Mouse (Mus musculus) lung, embryonic 14.5 days (tissue): ENCODE results near the gene Asap2. TPM values are rescaled to one million over a fixed set of nuclear protein-coding genes. Genes with fewer than 3 reads are reported as not detected.

Experiments
- ATAC-seq: fragments of 200-750 bp; cut with Nextera tagmentation; 2 replicates; pipeline ENCODE4 v1.8.0; 2017; ENCODE audit warnings: mild to moderate bottlenecking, moderate TSS enrichment, moderate library complexity; ENCODE audit not compliant: insufficient read depth
- DNase-seq: peaks from one replicate; pipeline ENCODE4 v3.0.0-alpha.2; 2015
- H3K27ac ChIP-seq: fragments of 300-500 bp; sonication (generic); 2 replicates; pipeline ENCODE4 v1.5.1; 2014; ENCODE audit warnings: low read depth, mild to moderate bottlenecking, moderate library complexity
- H3K27me3 ChIP-seq: fragments of 300-500 bp; sonication (generic); 2 replicates; pipeline ENCODE4 v1.6.1; 2014; ENCODE audit warnings: low read length, control low read depth; ENCODE audit not compliant: insufficient read depth
- H3K36me3 ChIP-seq: fragments of 300-500 bp; sonication (generic); 2 replicates; pipeline ENCODE4 v1.6.1; 2014; ENCODE audit warnings: control low read depth; ENCODE audit not compliant: insufficient read depth
- H3K4me1 ChIP-seq: fragments of 300-500 bp; sonication (generic); 2 replicates; pipeline ENCODE4 v1.6.1; 2014; ENCODE audit warnings: antibody characterized with exemption, control low read depth; ENCODE audit not compliant: insufficient read depth
- H3K4me2 ChIP-seq: fragments of 300-500 bp; sonication (generic); 2 replicates; pipeline ENCODE4 v1.6.1; 2014; ENCODE audit warnings: mild to moderate bottlenecking
- H3K4me3 ChIP-seq: fragments of 300-500 bp; sonication (generic); 2 replicates; pipeline ENCODE4 v1.5.1; 2014; ENCODE audit warnings: low read depth, low read length
- H3K9ac ChIP-seq: fragments of 300-500 bp; sonication (generic); 2 replicates; pipeline ENCODE4 v1.6.1; 2014
- H3K9me3 ChIP-seq: fragments of 300-500 bp; sonication (generic); 2 replicates; pipeline ENCODE4 v1.6.1; 2016; ENCODE audit warnings: low read depth, low read length, control low read depth
- CTCF ChIP-seq: IDR thresholded peaks from 2 replicates; pipeline ENCODE4 v1.5.1; 2016; ENCODE audit warnings: antibody characterized with exemption, low read depth
- WGBS: fragments of 180-500 bp; shearing (Covaris S2); extraction: QIAGEN DNeasy Blood & Tissue Kit; methylation state at CpG from one replicate; pipeline ENCODE4 v1.1.7; 2014; 5-methylcytosine and 5-hydroxymethylcytosine counted together
- polyA plus RNA-seq: library from polyadenylated mRNA; unstranded; fragments of >200 nt; fragmentation: Nextera tagmentation; extraction: Ambion mirVana; gene quantifications from 2 replicates; pipeline ENCODE4 v1.2.1, GENCODE M21; 2014

The Asap2 gene
- polyA plus RNA-seq, 1 experiment from 2014 or later = 13.8 TPM

DNA sequence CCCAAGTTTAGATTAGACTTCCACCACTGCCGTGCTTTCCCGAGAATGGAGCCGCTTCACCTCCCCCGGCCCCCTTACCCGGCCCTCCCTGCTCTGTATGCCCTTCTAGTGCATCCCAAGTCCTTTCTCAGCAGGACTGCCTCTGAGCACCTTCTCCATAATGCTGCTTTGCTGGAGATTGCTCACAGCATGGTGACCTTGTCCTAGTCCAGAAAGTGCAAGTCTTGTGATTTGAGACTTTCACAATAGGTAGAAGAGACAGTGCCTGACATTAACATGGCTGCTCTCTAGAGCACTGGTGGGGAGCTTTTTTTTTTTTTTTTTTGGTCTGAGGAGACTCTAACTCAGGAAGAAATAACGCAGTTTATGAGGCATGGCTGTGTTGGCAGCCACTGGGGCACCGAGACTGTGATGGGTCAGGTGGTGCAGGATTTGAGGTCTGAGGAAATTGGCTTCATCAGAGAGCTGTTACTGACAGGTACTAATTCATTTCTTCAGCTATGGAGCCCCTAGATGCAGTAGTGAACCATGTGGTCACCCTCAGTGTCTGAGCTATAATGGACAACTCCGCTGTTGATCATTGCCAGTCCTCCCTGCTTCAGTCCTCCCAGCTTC, 224.4 kb downstream of the Asap2 start:
- Histone ChIP-seq H3K36me3 (peaks cover 19% of the 10 kb centered on the region; the same call in 1 of the 2 replicates), H3K27ac (no peak overlapping the region), H3K4me2 (no peak overlapping the region), H3K9me3 (no peaks in the 10 kb centered on the region), H3K27me3 (no peaks in the 10 kb centered on the region), H3K4me3 (no peak overlapping the region), H3K9ac (no peak overlapping the region), H3K4me1 (no peaks in the 10 kb centered on the region)
- WGBS = 89% methylated on average over 8 of the region's 8 CpGs
- no peak for TF ChIP-seq CTCF
- DNase-seq (no peak), ATAC-seq (no peak)

GRCm38 (mm10) chr12:21217776-21218444, 227.7 kb downstream of the Asap2 start:
- Histone ChIP-seq H3K4me3 (no peak overlapping the region), H3K4me2 (no peak overlapping the region), H3K4me1 (no peaks in the 10 kb centered on the region), H3K27me3 (no peaks in the 10 kb centered on the region), H3K36me3 (peaks cover 25% of the 10 kb centered on the region; the same call in 1 of the 2 replicates), H3K27ac (no peak overlapping the region), H3K9me3 (no peaks in the 10 kb centered on the region), H3K9ac (no peak overlapping the region)
- no peak for TF ChIP-seq CTCF
- WGBS = 50% methylated on average over 11 of the region's 11 CpGs
- DNase-seq (peak; percentile 50), ATAC-seq (no peak)

- Histone ChIP-seq H3K36me3 (peaks cover 36% of the 10 kb centered on the region; the same call in 1 of the 2 replicates), H3K27ac (no peak overlapping the region), H3K27me3 (no peaks in the 10 kb centered on the region), H3K9ac (no peak overlapping the region), H3K4me1 (no peaks in the 10 kb centered on the region), H3K4me3 (no peak overlapping the region), H3K4me2 (no peak overlapping the region), H3K9me3 (no peaks in the 10 kb centered on the region)
- 73% methylated on average over 1 of the region's 1 CpGs for WGBS
- no peak for TF ChIP-seq CTCF
- ATAC-seq (no peak), DNase-seq (no peak)
Measured at GRCm38 (mm10) chr12:21220596-21220995, 230.3 kb downstream of the Asap2 start.

GRCm38 (mm10) chr12:21223923-21224322, 233.7 kb downstream of the Asap2 start:
- WGBS = 77% methylated on average over 4 of the region's 4 CpGs
- ATAC-seq (no peak), DNase-seq (no peak)
- Histone ChIP-seq H3K36me3 (peaks cover 27% of the 10 kb centered on the region; the same call in 1 of the 2 replicates), H3K4me1 (peaks cover 7% of the 10 kb centered on the region; the same call in 1 of the 2 replicates), H3K27ac (no peak overlapping the region), H3K27me3 (no peaks in the 10 kb centered on the region), H3K9me3 (no peaks in the 10 kb centered on the region), H3K4me3 (no peak overlapping the region), H3K9ac (no peak overlapping the region), H3K4me2 (no peak overlapping the region)
- TF ChIP-seq CTCF = no peak

- Histone ChIP-seq H3K27me3 (no peaks in the 10 kb centered on the region), H3K9ac (no peak overlapping the region), H3K4me3 (no peak overlapping the region), H3K9me3 (no peaks in the 10 kb centered on the region), H3K4me2 (no peak overlapping the region), H3K4me1 (peaks cover 7% of the 10 kb centered on the region; the same call in 1 of the 2 replicates), H3K27ac (peak overlapping the region; percentile 36; the same call in 1 of the 2 replicates), H3K36me3 (peaks cover 36% of the 10 kb centered on the region)
- ATAC-seq (no peak; the same call in 1 of the 2 replicates), DNase-seq (peak; percentile 49)
- no peak for TF ChIP-seq CTCF
- 67% methylated on average over 8 of the region's 8 CpGs for WGBS
Measured at GRCm38 (mm10) chr12:21225358-21225757, 235.1 kb downstream of the Asap2 start.

DNA sequence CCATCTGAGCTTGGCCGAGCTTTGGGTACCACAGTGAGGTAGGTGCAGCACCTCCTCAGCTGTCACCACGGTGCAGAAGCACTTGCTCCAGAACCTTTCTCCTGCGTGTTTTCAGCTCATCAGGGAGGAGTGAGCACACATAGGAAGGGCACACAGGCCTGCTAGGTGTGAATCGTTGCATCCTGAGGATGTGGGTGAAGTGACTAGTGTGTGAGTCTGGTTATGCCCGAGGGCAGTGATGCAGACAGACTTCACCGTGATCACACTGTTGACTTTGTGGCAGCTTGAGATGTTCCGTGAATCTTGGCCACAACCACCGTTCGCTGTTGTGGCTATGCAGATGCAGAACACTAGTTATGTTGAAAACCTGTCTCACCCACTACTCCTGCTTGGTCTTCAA, 236.1 kb downstream of the Asap2 start:
- Histone ChIP-seq H3K9ac (no peak overlapping the region), H3K4me2 (no peak overlapping the region), H3K4me3 (no peak overlapping the region), H3K9me3 (no peaks in the 10 kb centered on the region), H3K4me1 (peaks cover 7% of the 10 kb centered on the region; the same call in 1 of the 2 replicates), H3K36me3 (peaks cover 41% of the 10 kb centered on the region), H3K27ac (no peak overlapping the region), H3K27me3 (no peaks in the 10 kb centered on the region)
- DNase-seq = no peak
- TF ChIP-seq CTCF = no peak
- 85% methylated on average over 9 of the region's 9 CpGs for WGBS
- no peak for ATAC-seq
